9 mouse cellular contexts compared by ENCODE assay signal in the genomic region with DNA sequence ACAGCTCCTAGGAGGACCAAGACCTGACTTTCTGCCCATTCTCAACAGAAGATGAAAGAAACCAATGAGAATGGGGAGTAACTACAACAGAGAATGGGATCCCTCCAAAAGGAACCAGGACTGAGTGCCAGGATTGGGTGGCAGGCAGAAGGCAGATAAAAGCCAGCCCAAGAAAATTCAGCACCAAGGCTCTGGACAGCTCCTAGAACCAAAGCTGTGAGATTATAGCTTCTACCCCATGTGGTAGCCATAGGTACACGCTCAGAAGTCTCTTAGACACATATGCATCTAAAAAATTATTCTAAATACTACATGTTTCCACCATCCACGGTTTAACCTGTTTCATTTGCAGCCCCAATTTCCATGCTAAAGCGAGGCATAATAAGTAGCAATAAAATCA.
A peak's percentile ranks its signal among the peaks of the same experiment; 100 is the strongest.
DNase-seq lines count a peak whose midpoint lies in the region; ATAC-seq and TF ChIP-seq lines count a peak whose summit lies in the region.
"Had no signal": no experiment of that assay in that cellular context is flagged by ENCODE, and none has a peak within 500 bp of the region (broad histone marks: within the 10 kb centered on the region; RNA-seq: fewer than 3 reads in every experiment).

No protein-coding gene starts in this region.

- H3K27me3 ChIP-seq in forebrain, embryonic 11.5 days (ENCODE audit: control insufficient read depth, insufficient read depth, low read length): no peaks in the 10 kb centered on the region
- H3K27me3 ChIP-seq in forebrain, embryonic 15.5 days: no peaks in the 10 kb centered on the region
- no peaks in the 10 kb centered on the region for H3K27me3 ChIP-seq in lung, embryonic 14.5 days (ENCODE audit: insufficient read depth, low read length)
- H3K27me3 ChIP-seq: embryonic facial prominence, embryonic 13.5 days had no signal

- 43% methylated on average over 3 of the region's 3 CpGs for WGBS in forebrain, embryonic 11.5 days
- WGBS in forebrain, embryonic 15.5 days: 32% methylated on average over 3 of the region's 3 CpGs
- WGBS in lung, embryonic 14.5 days: 26% methylated on average over 3 of the region's 3 CpGs

- ATAC-seq in forebrain, embryonic 11.5 days (replicated peaks; ENCODE audit: low FRiP score): no peak
- ATAC-seq in forebrain, embryonic 15.5 days (replicated peaks): no peak
- ATAC-seq in lung, embryonic 14.5 days (ENCODE audit: insufficient read depth): no peak

- H3K4me2 ChIP-seq in forebrain, embryonic 11.5 days (ENCODE audit: low read depth, low read length, severe bottlenecking): no peak overlapping the region
- no peak overlapping the region for H3K4me2 ChIP-seq in forebrain, embryonic 15.5 days (replicated peaks)
- H3K4me2 ChIP-seq in lung, embryonic 14.5 days: no peak overlapping the region
- H3K4me2 ChIP-seq: embryonic facial prominence, embryonic 13.5 days had no signal

- H3K36me3 ChIP-seq in forebrain, embryonic 11.5 days (ENCODE audit: control insufficient read depth, insufficient read depth, low read length): no peaks in the 10 kb centered on the region
- no peaks in the 10 kb centered on the region for H3K36me3 ChIP-seq in forebrain, embryonic 15.5 days
- no peaks in the 10 kb centered on the region for H3K36me3 ChIP-seq in lung, embryonic 14.5 days (ENCODE audit: insufficient read depth)
- H3K36me3 ChIP-seq: embryonic facial prominence, embryonic 13.5 days had no signal

- H3K9me3 ChIP-seq in forebrain, embryonic 11.5 days (ENCODE audit: control insufficient read depth, low read length): no peaks in the 10 kb centered on the region
- no peaks in the 10 kb centered on the region for H3K9me3 ChIP-seq in forebrain, embryonic 15.5 days
- no peaks in the 10 kb centered on the region for H3K9me3 ChIP-seq in lung, embryonic 14.5 days (ENCODE audit: low read depth, low read length)
- H3K9me3 ChIP-seq: embryonic facial prominence, embryonic 13.5 days had no signal

- H3K27ac ChIP-seq in forebrain, embryonic 11.5 days (ENCODE audit: low read depth, low read length): no peak overlapping the region
- no peak overlapping the region for H3K27ac ChIP-seq in forebrain, embryonic 15.5 days (replicated peaks)
- H3K27ac ChIP-seq in lung, embryonic 14.5 days (ENCODE audit: low read depth): no peak overlapping the region
- H3K27ac ChIP-seq: embryonic facial prominence, embryonic 13.5 days had no signal

- DNase-seq in forebrain, embryonic 11.5 days (ENCODE audit: low spot score): peak; percentile 78
- peak; percentile 82 for DNase-seq in lung, embryonic 14.5 days
- DNase-seq in lung, postnatal 25 days (ENCODE audit: low spot score): no peak
- peak; percentile 10 for DNase-seq in c-Kit-positive CD71-negative TER-119-negative erythroid progenitor cells, embryonic 14.5 days (ENCODE audit: low read depth)
- DNase-seq in mesoderm, embryonic 11.5 days (ENCODE audit: low read depth, low spot score): peak; percentile 78
- no peak for DNase-seq in right cerebral cortex, postnatal 36 days (ENCODE audit: low spot score in 2 of 2)
- no peak for DNase-seq in frontal cortex, postnatal 10 days (ENCODE audit: low spot score in 2 of 2)

- no peak overlapping the region for H3K9ac ChIP-seq in forebrain, embryonic 11.5 days (ENCODE audit: low read length)
- H3K9ac ChIP-seq in forebrain, embryonic 15.5 days (replicated peaks): no peak overlapping the region
- no peak overlapping the region for H3K9ac ChIP-seq in lung, embryonic 14.5 days
- H3K9ac ChIP-seq: embryonic facial prominence, embryonic 13.5 days had no signal

- 0 out of 2 replicates have a peak, but pooled peaks have one; percentile 9 for TF ChIP-seq CTCF in lung, embryonic 14.5 days (IDR thresholded peaks at IDR 0.05; ENCODE audit: low read depth)

- H3K4me1 ChIP-seq in forebrain, embryonic 11.5 days (replicated peaks; ENCODE audit: control insufficient read depth, insufficient read depth, low read length): no peaks in the 10 kb centered on the region
- H3K4me1 ChIP-seq in forebrain, embryonic 15.5 days: peaks cover 5% of the 10 kb centered on the region; the same call in 1 of the 2 replicates
- H3K4me1 ChIP-seq in lung, embryonic 14.5 days (ENCODE audit: insufficient read depth): no peaks in the 10 kb centered on the region
- H3K4me1 ChIP-seq: embryonic facial prominence, embryonic 13.5 days had no signal

- H3K4me3 ChIP-seq in forebrain, embryonic 11.5 days (ENCODE audit: low read depth, low read length): no peak overlapping the region
- H3K4me3 ChIP-seq in forebrain, embryonic 15.5 days: no peak overlapping the region
- H3K4me3 ChIP-seq in lung, embryonic 14.5 days (ENCODE audit: low read depth, low read length): no peak overlapping the region
- H3K4me3 ChIP-seq: embryonic facial prominence, embryonic 13.5 days had no signal

Comparison
In these comparisons a context has a peak if more than half of its experiments do, and no peak if none do; other contexts are left out.
1. DNase-seq: peak in forebrain, embryonic 11.5 days (single experiment), lung, embryonic 14.5 days (single experiment), c-Kit-positive CD71-negative TER-119-negative erythroid progenitor cells, embryonic 14.5 days (single experiment) and mesoderm, embryonic 11.5 days (single experiment); none in lung, postnatal 25 days (single experiment), right cerebral cortex, postnatal 36 days (0 of 2) and frontal cortex, postnatal 10 days (0 of 2).